Mouse (Mus musculus) neural tube, embryonic 14.5 days (tissue): Measurements from ENCODE around the gene Sptssa. TPM values are rescaled to one million over a fixed set of nuclear protein-coding genes. Genes with fewer than 3 reads are reported as not detected.

ENCODE experiments used
- ATAC-seq: fragments of 200-750 bp; cut with Nextera tagmentation; 2 replicates; pipeline ENCODE4 v1.8.0; 2017; ENCODE audit warnings: low read depth, mild to moderate bottlenecking, moderate TSS enrichment, moderate library complexity
- H3K27ac ChIP-seq: fragments of 300-500 bp; sonication (generic); 2 replicates; pipeline ENCODE4 v1.5.1; 2014; ENCODE audit warnings: low read depth, mild to moderate bottlenecking, control low read depth, low read length, moderate library complexity, mixed read lengths
- H3K27me3 ChIP-seq: fragments of 300-500 bp; sonication (generic); 2 replicates; pipeline ENCODE4 v1.6.1; 2014; ENCODE audit warnings: low read length; ENCODE audit not compliant: control insufficient read depth, insufficient read depth
- H3K36me3 ChIP-seq: fragments of 300-500 bp; sonication (generic); 2 replicates; pipeline ENCODE4 v1.6.1; 2014; ENCODE audit warnings: low read length, mixed read lengths; ENCODE audit not compliant: control insufficient read depth, insufficient read depth
- H3K4me1 ChIP-seq: fragments of 300-500 bp; sonication (generic); 2 replicates; pipeline ENCODE4 v1.6.1; 2014; ENCODE audit warnings: low read length; ENCODE audit not compliant: control insufficient read depth, insufficient read depth
- H3K4me2 ChIP-seq: fragments of 300-500 bp; sonication (generic); 2 replicates; pipeline ENCODE4 v1.6.1; 2014; ENCODE audit warnings: mild to moderate bottlenecking, low read depth, low read length, control low read depth
- H3K4me3 ChIP-seq: fragments of 300-500 bp; sonication (generic); 2 replicates; pipeline ENCODE4 v1.5.1; 2014; ENCODE audit warnings: low read depth, low read length, control low read depth, mixed read lengths
- H3K9ac ChIP-seq: fragments of 300-500 bp; sonication (generic); replicated peaks from 2 replicates; pipeline ENCODE4 v1.6.1; 2014; ENCODE audit warnings: low read depth, mild to moderate bottlenecking, control low read depth, low read length, mixed read lengths
- H3K9me3 ChIP-seq: fragments of 300-500 bp; sonication (generic); 2 replicates; pipeline ENCODE4 v1.6.1; 2016; ENCODE audit warnings: low read length; ENCODE audit not compliant: control insufficient read depth
- WGBS: fragments of 180-500 bp; shearing (Covaris S2); extraction: QIAGEN DNeasy Blood & Tissue Kit; methylation state at CpG from one replicate; pipeline ENCODE4 v1.1.7; 2014; 5-methylcytosine and 5-hydroxymethylcytosine counted together
- microRNA counts: library from miRNA; unstranded; fragments of <30 nt; microRNA quantifications from one replicate; lab custom pipeline; 2016
- microRNA-seq: library from miRNA; unstranded; fragments of <30 nt; microRNA quantifications from one replicate; pipeline ENCODE4, GENCODE M21; 2016
- polyA plus RNA-seq: library from polyadenylated mRNA; unstranded; fragments of >200 nt; fragmentation: Nextera tagmentation; extraction: Ambion mirVana; gene quantifications from 2 replicates; pipeline ENCODE4 v1.2.1, GENCODE M21; 2014

Gene Sptssa
- polyA plus RNA-seq, 1 experiment from 2014 or later = 219 TPM

- H3K9me3 ChIP-seq = no peaks in the 10 kb centered on the region
- no peak overlapping the region for H3K4me3 ChIP-seq
- H3K4me1 ChIP-seq = no peaks in the 10 kb centered on the region
- no peaks in the 10 kb centered on the region for H3K27me3 ChIP-seq
- ATAC-seq = no peak
- 75% methylated on average over 3 of the region's 3 CpGs for WGBS
- no peak overlapping the region for H3K27ac ChIP-seq
- H3K36me3 ChIP-seq = no peaks in the 10 kb centered on the region
- no peak overlapping the region for H3K9ac ChIP-seq
- H3K4me2 ChIP-seq = no peak overlapping the region
Measured at GRCm38 (mm10) chr12:54605203-54605602, 51.2 kb downstream of the Sptssa start.

- no peak overlapping the region for H3K9ac ChIP-seq
- WGBS = 82% methylated on average over 9 of the region's 9 CpGs
- H3K27me3 ChIP-seq = no peaks in the 10 kb centered on the region
- H3K36me3 ChIP-seq = no peaks in the 10 kb centered on the region
- H3K27ac ChIP-seq = no peak overlapping the region
- H3K4me2 ChIP-seq = no peak overlapping the region
- no peaks in the 10 kb centered on the region for H3K9me3 ChIP-seq
- no peak for ATAC-seq
- H3K4me1 ChIP-seq = no peaks in the 10 kb centered on the region
- H3K4me3 ChIP-seq = no peak overlapping the region
Measured at GRCm38 (mm10) chr12:54603542-54604167, 52.7 kb downstream of the Sptssa start.

DNA sequence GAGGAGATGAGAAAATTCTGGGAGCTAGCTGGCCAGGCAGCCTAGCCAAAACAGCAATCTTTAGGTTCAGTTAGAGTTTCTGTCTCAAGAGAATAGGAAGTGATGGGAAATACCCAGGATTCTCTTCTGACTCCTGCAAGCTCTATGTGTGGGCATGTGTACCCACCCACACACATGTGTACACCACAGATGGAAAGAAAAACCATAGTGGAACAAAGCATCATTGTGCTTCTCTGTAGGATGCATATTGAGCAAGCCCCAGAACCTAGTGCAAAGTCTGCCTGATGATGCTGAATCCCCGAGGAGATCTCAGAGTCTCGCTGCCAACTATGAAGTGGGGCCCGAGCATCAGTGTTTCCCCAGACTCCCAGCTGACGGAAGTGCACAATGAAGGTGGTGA lies 55.9 kb downstream of the Sptssa start:
- WGBS = 90% methylated on average over 4 of the region's 4 CpGs
- no peaks in the 10 kb centered on the region for H3K9me3 ChIP-seq
- no peak for ATAC-seq
- H3K27ac ChIP-seq = no peak overlapping the region
- no peak overlapping the region for H3K4me3 ChIP-seq
- no peak overlapping the region for H3K4me2 ChIP-seq
- H3K36me3 ChIP-seq = no peaks in the 10 kb centered on the region
- H3K9ac ChIP-seq = no peak overlapping the region
- H3K27me3 ChIP-seq = no peaks in the 10 kb centered on the region
- no peaks in the 10 kb centered on the region for H3K4me1 ChIP-seq

DNA sequence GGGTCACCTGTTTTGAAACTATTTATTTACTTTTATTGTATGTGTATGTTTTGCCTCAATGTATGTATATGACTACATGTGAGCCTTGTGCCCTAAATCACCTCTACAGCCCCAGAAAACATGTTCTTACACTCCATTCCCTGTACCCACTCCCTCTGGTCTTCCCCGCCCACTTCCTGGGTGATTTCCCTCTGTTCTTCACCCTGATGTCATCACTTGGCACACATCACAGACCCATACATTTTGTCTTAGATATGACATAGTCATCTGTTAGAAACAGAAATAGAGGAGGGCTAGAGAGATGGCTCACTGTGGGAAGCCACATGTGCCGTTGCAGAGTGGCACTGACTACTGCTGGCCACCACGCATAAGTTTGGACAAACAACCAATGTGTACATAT lies 58.0 kb downstream of the Sptssa start:
- H3K9ac ChIP-seq = no peak overlapping the region
- no peaks in the 10 kb centered on the region for H3K36me3 ChIP-seq
- no peak overlapping the region for H3K27ac ChIP-seq
- H3K27me3 ChIP-seq = no peaks in the 10 kb centered on the region
- 100% methylated on average over 3 of the region's 3 CpGs for WGBS
- H3K4me3 ChIP-seq = no peak overlapping the region
- no peak for ATAC-seq
- H3K9me3 ChIP-seq = no peaks in the 10 kb centered on the region
- no peaks in the 10 kb centered on the region for H3K4me1 ChIP-seq
- no peak overlapping the region for H3K4me2 ChIP-seq

- no peak for ATAC-seq
- 86% methylated on average over 4 of the region's 4 CpGs for WGBS
- H3K27me3 ChIP-seq = no peaks in the 10 kb centered on the region
Measured at GRCm38 (mm10) chr12:54596715-54597114, 59.7 kb downstream of the Sptssa start.

More at GRCm38 (mm10) chr12:54596715-54597114, 59.7 kb downstream of the Sptssa start:
- no peak overlapping the region for H3K4me3 ChIP-seq
- H3K4me1 ChIP-seq = no peaks in the 10 kb centered on the region
- H3K9me3 ChIP-seq = no peaks in the 10 kb centered on the region
- no peak overlapping the region for H3K9ac ChIP-seq
- H3K27ac ChIP-seq = no peak overlapping the region
- H3K36me3 ChIP-seq = no peaks in the 10 kb centered on the region
- H3K4me2 ChIP-seq = no peak overlapping the region

MicroRNAs within 50 kb of the gene (microRNA counts, 519-probe panel; counts per million panel counts)
- not detected for microRNA mmu-miR-1892 (lab: Ali Mortazavi, UCI)

Small RNA genes within 50 kb of the gene (microRNA-seq; reads per million reads assigned to microRNA genes)
- gene Mir1892 = not detected

Other genes starting within 250 kb of the Sptssa start
- gene Eapp, start 39.3 kb upstream of the Sptssa start, polyA plus RNA-seq = 77.2 and 83.9 TPM in 2 replicates
- 130 and 174 TPM in 2 replicates for gene Snx6, start 139.1 kb upstream of the Sptssa start, polyA plus RNA-seq
- gene Cfl2, start 206.3 kb upstream of the Sptssa start, polyA plus RNA-seq = 353 and 356 TPM in 2 replicates